In genomic region chr7:100607214-100608129, GRCm38 (mm10) we compare ENCODE assay signal across 8 mouse cellular contexts. TPM values are rescaled to one million over a fixed set of nuclear protein-coding genes. Genes with fewer than 3 reads are reported as not detected.
DNase-seq lines count a peak whose midpoint lies in the region; ATAC-seq and TF ChIP-seq lines count a peak whose summit lies in the region.

TSS of gene Rab6a (plus strand) at chr7:100607410.

- peak within 1 kb of the TSS; percentile 90 for H3K4me2 ChIP-seq in lung, postnatal 0 days (replicated peaks; ENCODE audit: low read depth, low read length)

- H3K36me3 ChIP-seq in hindbrain, embryonic 10.5 days, result no peaks in the 10 kb centered on the region
- H3K36me3 ChIP-seq in lung, postnatal 0 days (ENCODE audit: insufficient read depth, low read length), result no peaks in the 10 kb centered on the region

- H3K4me1 ChIP-seq in hindbrain, embryonic 10.5 days (replicated peaks), result peaks cover 13% of the 10 kb centered on the region
- peaks cover 2% of the 10 kb centered on the region; the same call in 1 of the 2 replicates for H3K4me1 ChIP-seq in lung, postnatal 0 days (ENCODE audit: insufficient read depth, low read depth, low read length)

- H3K27me3 ChIP-seq in hindbrain, embryonic 10.5 days (ENCODE audit: insufficient read depth, poor library complexity, severe bottlenecking), result peaks cover 8% of the 10 kb centered on the region; the same call in 1 of the 2 replicates
- H3K27me3 ChIP-seq in lung, postnatal 0 days (replicated peaks; ENCODE audit: insufficient read depth, low read length), result no peaks in the 10 kb centered on the region

- no peaks in the 10 kb centered on the region for H3K9me3 ChIP-seq in hindbrain, embryonic 10.5 days
- H3K9me3 ChIP-seq in lung, postnatal 0 days (ENCODE audit: low read length), result no peaks in the 10 kb centered on the region

- ATAC-seq in frontal cortex, adult (ENCODE audit: low TSS enrichment), result peak; percentile 94
- peak; percentile 96 for ATAC-seq in lung, postnatal 0 days

- peak; percentile 65 for TF ChIP-seq EP300 in lung, postnatal 0 days (IDR thresholded peaks at IDR 0.05)

- peak within 1 kb of the TSS; percentile 96 for H3K9ac ChIP-seq in lung, postnatal 0 days (replicated peaks; ENCODE audit: low read depth)

- DNase-seq in MN1 (ENCODE audit: low spot score), result peak; percentile 98
- peak; percentile 98 for DNase-seq in cerebellum, adult 9-10 months
- DNase-seq in hindbrain, embryonic 10.5 days (ENCODE audit: low spot score), result peak; percentile 99
- DNase-seq in layer of hippocampus, adult 9-11 months, result peak; percentile 99
- peak; percentile 100 for DNase-seq in lung, postnatal 0 days (ENCODE audit: low spot score)
- DNase-seq in ovary, postnatal 14 days (ENCODE audit: low spot score), result peak; percentile 95
- peak; percentile 94 for DNase-seq in thymus, postnatal 14 days

- H3K4me3 ChIP-seq in hindbrain, embryonic 10.5 days, result peak within 1 kb of the TSS; percentile 73
- H3K4me3 ChIP-seq in lung, postnatal 0 days (ENCODE audit: low read depth, low read length), result peak within 1 kb of the TSS; percentile 100

- peak within 1 kb of the TSS; percentile 94 for H3K27ac ChIP-seq in hindbrain, embryonic 10.5 days
- H3K27ac ChIP-seq in lung, postnatal 0 days (ENCODE audit: low read length), result peak within 1 kb of the TSS; percentile 99

- WGBS in hindbrain, embryonic 10.5 days, result under 1% methylated on average over 105 of the region's 105 CpGs
- WGBS in lung, postnatal 0 days, result 1% methylated on average over 87 of the region's 105 CpGs

- peak; percentile 56 for TF ChIP-seq CTCF in lung, postnatal 0 days (IDR thresholded peaks at IDR 0.05)

RNA-seq across cellular contexts. Expression of gene Rab6a, which starts in this region (rescaled TPM):
- 111 and 117 TPM in 2 replicates for polyA plus RNA-seq in hindbrain, embryonic 10.5 days (2016; fragmentation: Nextera tagmentation; extraction: Ambion mirVana)
- polyA plus RNA-seq in lung, postnatal 0 days (2015; fragmentation: Nextera tagmentation; extraction: Ambion mirVana), result 76.8 and 88.2 TPM in 2 replicates

Comparison
In these comparisons a context has a peak if more than half of its experiments do, and no peak if none do; other contexts are left out.
1. Peak in every context shown above with its lines: DNase-seq, ATAC-seq, H3K4me3 ChIP-seq and H3K27ac ChIP-seq.